Mouse (Mus musculus) yolk sac, embryonic 10.5 days (tissue): Measurements from ENCODE around the gene Rtbdn.

Experiments
- DNase-seq: peaks from one replicate; pipeline ENCODE4 v3.0.0-alpha.2; 2017; ENCODE audit warnings: low spot score

The Rtbdn gene

DNA sequence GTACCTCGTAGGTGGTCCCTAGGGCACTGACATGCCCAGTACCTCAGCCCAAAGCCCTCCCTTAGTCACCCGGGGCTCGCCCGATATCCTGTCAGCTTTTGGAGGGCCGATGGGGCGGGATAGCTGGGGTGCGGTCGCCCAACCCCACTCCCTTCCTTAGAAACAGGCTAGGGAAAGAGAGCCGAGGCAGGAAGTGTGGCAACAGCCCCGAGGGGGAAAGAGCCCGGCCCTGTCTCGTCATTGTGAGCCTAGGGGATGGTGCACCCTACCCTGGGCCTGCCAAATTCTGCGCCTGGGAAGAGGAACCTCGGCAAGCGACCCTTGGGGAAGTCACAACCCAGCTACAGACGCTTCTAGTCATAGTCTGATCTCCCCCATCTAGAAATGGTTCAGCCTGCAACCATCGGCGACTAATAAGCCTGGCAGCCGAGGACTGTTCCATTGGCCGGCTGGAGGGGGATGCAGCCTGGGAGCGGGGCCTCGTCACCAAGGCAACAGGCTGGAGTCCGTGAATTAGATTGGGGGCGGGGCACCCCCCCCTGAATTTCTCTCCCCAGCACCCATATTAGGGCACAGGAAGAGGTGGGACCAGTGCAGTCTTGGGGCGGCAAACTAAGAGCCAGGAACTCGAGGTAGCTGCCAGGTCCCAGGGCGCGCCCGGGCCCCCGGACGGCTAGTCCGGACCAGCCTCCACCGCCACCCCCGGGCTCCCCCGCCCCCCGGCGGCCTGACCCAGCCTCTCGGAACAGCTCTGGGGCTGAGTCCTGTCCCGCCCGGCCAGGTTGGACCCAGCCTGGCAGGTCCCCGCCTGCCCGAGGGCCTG, 33.0 kb downstream of the Rtbdn start:
- peak; percentile 89 for DNase-seq

DNA sequence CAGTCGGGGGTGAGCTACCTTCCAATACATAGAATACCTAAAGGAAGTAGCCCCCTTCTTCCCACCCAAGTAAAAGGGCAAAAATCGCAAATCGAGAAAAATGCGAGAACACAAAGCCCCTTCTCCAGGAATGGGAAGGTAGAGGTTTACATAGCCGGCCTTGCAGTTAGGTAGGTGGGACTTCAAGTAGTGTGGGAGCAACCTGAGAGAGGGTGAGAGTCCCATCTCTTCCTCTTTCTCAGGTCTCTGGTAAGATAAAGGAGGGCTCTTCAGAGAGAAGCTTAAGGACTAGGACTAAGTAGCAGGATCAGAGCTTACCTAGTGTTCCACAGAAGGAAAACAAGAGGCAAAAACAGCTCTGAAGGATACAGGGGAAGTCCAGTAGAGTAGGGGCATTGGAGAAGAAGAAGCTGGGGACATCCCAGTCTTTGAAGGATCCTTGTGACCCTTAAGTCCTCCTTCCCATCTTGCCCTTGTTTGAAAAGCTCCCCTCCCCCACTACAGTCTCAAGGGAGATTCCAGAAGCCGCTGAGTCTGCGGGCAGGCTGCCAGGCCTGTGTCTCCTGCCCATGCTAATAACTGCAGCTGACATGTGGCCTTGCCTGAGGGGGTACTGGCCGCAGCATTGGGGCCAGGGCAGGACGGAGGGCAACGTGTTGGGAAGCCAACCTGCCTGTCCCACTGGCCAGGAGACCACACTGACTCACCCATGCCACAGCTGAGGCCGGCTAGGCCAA, 34.0 kb downstream of the Rtbdn start:
- no peak for DNase-seq

DNA sequence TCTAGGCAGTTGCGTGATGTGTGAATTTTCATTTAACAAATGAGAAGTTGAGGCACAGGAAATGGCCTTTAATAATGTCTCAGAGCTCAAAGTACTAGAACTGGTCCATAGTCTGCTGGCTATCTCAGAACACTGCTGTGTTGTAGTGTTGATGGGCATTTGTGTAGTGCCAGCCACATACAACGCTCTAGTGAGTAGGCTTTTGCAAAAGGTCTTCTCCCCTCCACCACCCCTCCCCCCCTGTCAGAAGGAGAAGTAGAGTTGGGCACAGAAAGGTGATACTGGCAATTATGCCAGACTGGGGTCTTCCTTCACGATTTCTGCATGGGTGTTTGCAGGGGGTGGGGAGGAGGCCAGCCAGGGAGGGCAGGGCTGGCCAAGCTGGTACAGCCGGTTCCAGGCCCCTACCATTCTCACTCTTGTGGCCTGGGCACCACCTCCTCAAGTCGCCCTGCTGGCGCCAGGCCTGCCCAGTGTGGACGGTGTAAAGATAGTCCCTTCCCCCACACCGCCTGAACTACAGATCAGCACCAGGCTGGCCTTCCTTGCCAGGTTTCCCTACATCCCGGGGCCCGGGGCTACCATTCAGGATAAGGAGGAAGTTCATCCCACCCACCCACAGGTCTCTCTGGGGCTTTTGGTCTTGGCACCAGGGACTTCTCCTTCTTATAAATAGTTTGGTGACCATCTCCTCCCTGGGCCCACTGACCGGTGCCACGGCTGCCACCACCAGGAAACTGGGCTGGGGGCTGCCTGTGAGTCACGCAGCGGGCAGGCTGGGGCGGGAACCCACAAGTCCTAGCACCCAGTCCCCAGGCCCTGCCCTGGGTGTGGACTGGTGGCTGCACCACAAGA, 35.1 kb downstream of the Rtbdn start:
- DNase-seq = no peak

DNA sequence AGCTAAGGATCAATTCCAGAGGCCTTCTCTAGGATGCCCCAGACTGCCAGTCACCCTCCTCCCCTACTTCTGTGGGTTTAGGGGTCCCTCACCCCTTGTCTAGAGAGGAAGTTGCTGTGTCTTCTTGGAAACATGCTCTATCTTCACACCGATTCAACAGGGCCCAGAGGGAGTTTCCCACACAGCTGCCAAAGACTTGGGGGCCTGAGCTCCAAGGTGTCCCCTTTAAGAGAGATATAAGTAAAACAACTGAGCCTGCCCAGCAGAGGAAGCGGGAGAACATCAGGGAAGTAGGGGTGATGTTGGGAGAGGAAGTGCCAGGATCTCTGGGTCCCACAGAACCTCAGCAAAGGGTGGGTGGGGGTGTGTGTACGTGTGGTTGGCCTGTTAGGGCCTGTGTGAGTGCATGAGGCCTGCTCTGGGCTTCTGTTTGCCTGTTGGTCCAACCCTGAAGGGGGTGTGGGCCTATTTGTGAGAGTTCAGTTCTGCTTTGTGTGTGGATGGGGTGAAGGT, 35.8 kb downstream of the Rtbdn start:
- no peak for DNase-seq

DNA sequence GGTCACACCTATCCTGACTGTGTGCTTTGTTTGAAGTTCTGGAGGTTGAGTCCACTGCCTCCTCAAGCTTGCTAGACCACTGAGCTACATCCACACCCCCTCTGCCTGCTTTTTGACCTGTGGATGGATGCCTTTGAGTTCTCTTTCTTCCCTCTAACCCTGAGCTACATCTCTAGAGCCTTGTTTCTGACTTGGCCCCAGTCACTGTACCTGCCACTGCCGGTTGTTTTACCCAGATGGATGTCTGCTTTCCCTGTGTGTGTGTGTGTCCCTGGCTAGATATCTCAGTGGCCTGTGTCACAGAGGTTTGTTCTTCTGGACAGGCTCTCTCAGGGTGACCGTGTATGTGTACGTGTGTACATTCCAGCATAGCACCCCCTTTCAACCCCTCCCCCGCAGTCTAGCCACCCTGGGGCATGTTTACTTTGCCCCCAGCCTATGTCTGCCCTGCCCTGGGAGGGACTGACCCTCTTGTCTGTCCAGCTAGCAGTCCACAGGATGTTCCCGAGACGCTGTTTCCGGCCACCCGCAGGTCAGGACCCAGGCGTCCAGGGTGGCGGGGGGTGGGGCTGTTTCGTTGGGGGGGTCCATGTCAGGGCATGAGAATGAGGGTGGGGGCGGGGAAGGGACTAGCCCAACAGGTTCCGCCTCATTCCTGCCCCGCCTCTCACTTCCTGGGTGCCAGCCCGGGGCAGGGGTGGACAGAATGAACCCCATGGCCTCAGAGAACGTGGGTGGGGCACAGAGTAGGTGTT, 37.7 kb downstream of the Rtbdn start:
- DNase-seq = peak; percentile 83

DNA sequence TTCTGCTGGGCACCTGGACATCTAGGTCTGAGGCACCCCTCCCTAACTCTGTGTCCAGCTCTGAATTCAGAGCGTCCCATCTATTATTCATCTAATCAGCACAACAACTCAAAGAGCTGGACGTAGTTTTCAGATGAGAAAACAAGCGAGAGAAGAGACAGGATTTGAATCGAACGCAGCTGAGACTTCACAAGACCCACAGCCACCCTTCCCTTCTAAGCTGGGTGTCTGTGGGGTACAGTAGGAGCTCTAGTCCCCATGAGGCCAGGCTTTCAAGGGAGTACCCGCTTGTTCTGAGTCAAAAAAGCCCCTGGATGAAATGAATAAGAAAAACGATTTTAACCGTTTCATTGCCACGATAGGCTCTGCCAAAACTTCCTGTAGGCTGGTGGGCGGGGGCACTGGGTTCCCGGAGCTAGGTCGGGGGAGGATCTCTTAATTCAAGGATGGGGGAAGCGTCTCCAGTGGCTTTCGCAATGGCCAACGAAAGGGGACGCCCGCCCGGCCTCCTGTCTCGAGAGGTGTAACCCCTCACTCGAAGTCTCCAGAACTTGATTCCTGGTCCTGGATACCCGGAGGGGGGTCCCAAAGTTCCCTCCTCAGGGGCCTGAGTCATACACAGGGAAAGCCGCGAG, 38.4 kb downstream of the Rtbdn start:
- DNase-seq = no peak

DNA sequence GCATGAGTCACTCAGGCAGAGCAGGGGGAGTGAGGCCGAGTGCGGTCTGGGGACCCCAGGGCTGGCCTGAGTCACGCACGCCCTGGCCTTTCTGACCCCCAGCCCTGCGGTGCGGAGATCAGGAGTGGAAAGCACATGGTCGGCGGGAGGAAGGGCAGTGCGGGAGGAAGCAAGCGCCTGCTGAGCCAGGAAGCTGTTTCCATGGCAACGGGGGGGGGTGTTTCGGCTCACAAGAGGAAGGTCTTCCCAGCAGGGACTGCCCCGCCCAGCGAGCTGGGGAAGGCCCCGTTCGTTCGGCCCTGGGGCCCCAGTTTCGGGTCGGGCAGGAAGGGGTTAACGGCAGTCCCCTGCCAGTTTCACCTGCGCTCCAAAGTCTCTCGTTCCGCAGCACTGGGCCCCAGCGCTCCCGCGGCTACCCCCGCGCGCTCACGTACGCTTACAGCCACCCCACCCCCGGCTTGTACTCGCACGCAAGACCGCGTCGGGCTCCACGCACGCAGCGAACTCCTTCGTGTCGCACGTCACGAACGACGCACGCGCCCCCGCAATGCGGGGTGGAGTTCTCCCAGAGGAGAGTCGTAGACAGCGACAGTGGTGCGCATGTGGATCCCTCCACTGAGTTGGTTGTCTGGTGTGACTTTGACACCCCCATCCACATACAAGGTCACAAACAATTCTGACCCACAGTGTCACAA, 39.0 kb downstream of the Rtbdn start:
- DNase-seq = peak; percentile 93

DNA sequence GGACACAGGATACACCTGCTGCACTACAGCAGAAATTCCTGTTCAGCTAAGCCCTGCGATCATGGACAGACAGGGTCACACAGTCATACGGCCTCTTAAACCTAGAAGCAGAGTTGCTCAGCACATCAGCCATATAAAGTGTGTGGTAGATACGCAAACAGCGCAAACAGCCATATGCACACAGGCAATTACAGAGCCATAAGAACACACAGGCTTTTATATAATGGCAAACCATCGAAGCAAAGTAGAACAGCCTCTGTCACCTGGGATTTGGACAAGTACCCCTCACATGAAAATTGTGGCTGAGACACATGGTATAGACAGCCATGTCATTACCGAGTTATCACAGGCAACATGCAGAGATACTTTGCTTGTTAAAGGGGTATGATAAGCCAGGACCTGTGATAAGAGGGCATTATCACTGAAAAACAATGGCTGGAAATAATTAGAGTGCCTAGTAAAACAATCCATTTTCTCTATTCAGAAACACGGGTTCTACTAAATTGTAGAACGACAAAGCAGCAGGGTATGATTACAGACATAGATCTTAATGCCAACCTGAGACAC, 39.7 kb downstream of the Rtbdn start:
- no peak for DNase-seq

DNA sequence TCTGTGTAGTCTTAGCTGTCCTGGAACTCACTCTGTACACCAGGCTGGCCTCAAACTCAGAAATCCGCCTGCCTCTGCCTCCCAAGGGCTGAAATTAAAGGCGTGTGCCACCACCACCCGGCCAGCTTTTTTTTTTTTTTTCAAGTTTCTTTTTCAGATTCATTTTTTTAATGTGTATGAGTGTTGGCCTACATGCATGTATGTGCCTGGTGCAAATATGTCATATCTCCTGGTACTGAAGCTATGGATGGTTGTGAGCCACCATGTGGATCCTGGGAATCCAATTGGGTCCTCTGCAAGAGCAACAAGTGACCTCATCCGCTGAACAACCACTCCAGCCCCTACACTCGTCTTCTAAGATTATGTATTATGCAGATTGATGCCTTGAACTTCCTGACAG, 40.6 kb downstream of the Rtbdn start:
- DNase-seq = no peak

DNA sequence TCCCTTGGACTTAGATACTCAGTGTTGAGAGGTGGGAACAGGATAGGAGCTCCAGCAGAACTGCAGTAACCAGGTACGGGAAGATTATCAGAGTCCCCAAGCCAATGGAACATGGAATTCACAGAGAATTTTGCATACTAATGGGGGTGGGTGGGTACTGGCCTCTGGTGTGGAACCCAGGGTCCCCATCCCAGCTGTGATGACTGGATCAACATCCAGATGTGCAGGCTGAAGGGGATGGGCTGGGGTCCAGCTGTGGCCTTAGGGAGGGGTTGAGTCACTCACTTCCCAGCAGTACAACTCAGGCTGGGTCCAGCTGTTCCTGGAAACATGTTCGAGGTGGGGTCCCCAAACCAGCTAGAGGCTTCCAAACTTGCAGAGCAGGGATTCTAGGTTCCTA, 41.1 kb downstream of the Rtbdn start:
- DNase-seq = no peak

DNA sequence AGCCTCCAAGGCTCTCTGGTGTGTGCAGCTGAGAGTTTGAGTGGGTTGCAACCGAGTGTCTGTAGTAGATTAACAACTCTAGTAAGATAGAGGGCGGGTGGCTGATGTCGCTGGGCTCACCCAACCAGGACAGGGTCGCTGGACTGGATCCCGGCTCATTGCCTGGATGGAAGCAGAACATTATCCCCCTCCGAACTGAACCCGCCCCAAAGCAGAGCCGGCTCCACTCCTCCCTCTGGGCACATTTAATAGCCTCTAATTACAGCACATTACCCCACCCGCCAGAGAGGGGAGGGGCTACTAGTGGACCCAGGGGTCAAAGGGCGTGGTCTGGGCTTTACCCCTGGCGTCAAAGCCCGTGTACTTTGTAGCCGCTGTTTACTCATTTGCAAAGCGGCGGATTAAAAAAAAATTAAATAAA, 42.5 kb downstream of the Rtbdn start:
- DNase-seq = peak; percentile 77

DNA sequence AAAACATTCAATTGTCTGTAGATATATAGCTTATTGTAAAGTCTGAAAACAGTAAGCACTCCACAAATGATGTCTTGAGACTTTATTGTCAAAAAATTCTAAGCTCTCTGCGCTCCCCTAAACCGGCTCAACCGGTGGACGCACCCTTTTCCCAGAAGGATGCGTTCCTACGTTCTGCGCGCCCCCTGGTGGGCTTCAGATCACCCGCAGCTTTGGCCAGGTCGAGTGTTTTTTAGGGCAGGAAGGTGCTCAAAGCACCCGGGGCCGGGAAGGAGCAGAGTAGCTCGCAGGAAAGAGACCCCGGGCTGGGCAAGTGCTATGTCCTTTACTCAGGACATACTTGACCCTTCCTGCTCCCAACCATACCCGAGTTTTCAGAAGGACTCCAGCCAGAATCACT, 43.0 kb downstream of the Rtbdn start:
- DNase-seq = peak; percentile 83

DNA sequence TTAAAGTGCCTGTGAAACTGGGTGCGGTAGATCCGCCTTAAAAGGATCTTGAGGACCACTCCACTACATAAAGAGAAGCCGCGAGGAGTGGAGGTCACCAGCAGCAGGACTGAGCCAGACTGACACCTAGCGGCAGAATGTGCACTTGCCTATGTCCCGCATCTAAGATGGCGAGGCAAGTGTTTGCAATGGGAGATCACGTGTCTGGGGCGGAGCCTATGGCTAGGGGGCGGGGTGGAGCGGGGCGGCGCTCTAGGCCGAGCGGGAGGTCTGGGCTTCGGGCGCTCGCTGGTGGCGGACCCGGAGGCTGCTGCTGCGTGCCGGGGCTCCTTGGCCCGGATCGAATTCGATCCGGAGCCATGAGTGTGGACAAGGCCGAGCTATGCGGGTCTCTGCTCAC, 43.6 kb downstream of the Rtbdn start, which contains the start of gene Hook2:
Gene Hook2 (plus strand): TSS at position 255 of the 400 bp plus-strand sequence.
- peak; percentile 98 for DNase-seq

DNA sequence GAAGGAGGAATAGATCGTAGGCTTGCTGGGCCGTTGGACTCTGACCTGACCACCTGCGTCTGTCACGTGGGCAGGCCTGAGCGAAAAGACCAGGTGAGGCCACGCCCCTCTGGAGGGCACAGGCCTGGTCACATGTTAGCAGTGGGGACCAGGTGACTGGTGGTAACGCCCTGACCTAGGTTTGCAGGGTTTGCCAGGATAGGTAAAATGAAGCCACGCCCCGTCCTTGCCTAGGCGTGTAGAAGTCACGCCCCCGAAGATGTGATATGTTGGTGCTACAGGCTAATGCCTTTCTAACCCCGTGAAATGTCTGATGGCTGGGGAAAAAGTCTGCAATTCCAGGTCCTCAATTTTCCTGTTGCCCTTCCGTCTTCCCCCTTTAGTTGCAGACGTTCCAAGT, 44.0 kb downstream of the Rtbdn start:
- peak; percentile 93 for DNase-seq

DNA sequence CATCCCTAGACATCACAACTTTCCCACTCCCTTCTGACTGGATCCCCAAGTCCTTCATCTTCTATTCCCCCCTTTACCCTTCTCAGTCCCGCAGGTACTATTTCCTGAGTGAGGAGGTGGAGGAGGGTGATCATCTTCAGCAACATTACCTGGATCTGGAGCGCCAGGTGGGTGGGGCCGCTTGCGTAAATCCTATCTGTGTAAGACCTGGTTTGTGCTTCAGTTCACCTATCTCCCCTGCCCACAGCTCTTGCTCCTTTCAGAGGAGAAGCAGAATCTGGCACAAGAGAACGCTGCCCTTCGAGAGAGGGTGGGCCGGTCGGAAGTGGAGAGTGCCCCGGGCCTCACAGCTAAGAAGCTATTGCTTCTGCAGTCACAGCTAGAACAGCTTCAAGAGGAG, 47.6 kb downstream of the Rtbdn start:
- peak; percentile 56 for DNase-seq

DNA sequence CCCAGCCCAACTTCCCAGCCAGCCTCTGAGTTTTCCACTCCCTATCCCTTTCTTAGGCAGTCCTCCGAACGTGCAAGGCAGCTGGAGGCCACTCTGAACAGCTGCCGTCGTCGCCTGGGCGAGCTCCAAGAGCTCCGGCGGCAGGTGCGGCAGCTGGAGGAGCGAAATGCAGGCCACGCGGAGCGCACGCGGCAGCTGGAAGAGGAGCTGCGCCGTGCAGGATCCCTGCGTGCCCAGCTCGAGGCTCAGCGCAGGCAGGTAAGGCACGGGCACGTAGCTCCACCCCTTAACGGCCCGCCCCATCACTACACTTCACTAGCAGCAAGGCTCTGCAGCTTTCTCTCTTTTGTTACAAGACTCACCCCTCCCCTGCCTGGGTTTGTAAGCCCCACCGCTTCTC, 48.9 kb downstream of the Rtbdn start:
- DNase-seq = no peak

DNA sequence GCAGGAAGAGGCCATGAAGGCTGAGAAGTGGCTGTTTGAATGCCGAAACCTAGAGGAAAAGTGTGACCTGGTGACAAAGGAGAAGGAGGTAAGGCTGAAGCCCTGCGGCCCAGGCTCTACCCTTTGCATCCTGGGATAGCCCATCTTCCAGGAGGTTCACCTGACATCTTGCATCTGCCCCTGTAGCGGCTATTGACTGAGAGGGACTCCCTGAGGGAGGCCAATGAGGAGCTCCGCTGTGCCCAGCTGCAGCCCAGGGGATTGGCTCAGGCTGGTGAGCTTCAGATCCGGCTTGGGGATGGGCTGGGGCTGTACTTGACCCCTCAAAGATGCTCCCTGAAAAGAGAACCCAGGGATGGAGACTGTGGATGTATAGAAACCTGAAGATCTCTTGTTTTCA, 50.2 kb downstream of the Rtbdn start:
- no peak for DNase-seq

DNA sequence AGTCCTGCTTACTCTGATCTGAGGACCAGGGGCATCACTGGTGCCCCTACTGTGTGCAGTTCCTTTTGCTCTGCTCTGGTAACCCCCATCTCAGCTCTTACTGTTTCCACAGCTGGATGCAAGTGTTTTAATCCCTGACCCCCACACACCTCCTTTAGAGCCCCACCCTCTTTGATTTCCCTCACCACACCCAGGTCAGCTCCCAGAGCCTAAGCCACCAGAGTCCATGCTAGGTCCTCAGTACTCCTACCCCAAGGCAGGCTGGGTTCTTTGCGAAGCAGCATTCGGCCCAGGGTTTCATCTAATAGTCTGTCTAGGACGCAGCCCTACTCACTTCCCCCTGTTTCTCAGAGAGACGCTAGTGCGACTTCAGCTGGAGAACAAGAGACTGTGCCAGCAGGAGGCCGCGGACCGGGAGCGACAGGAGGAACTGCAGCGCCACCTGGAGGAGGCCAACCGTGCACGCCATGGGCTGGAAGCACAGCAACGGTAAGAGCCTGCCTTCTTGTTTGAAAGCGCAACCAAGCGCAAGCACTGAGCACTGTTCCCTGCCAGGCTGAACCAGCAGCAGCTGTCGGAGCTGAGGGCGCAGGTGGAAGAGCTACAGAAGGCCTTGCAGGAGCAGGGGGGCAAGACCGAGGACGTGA, 51.0 kb downstream of the Rtbdn start:
- peak; percentile 73 for DNase-seq
